Mouse (Mus musculus) embryonic fibroblast, embryonic 13.5 days (primary cell): Measurements from ENCODE around the gene Olfr1160.

Experiments used
- CTCF ChIP-seq: IDR thresholded peaks from 2 replicates; pipeline ENCODE4 v1.5.1; 2011; ENCODE audit warnings: mild to moderate bottlenecking, control low read depth, low read length, moderate library complexity, borderline replicate concordance; ENCODE audit not compliant: insufficient read depth
- POLR2A ChIP-seq: IDR thresholded peaks from 2 replicates; pipeline ENCODE4 v1.6.1; 2011; ENCODE audit warnings: low read depth, mild to moderate bottlenecking, control low read depth, low read length, moderate library complexity

DNA sequence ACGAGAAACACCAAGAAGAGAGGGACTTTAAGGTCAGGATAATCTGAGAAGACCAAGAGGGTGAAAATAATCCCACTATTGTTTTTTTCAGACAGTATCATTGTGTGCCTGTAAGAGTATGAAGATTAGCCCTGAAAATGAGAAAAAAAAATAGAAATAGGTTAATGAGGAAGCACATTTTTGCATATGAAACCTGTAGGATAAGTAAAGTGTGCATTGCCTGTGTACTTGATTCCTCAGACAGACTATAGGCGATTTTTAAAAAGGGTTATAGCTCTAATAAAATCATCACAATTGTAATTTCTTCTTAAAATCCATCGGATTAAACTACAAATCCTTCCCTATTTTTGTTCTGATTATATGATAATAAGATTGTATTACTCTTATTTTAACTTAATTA lies 33.5 kb downstream of the Olfr1160 start, which contains the start of gene Olfr74:
- TF ChIP-seq CTCF (no peak), POLR2A (no peak)
